26 mouse cellular contexts compared by ENCODE assay signal in genomic region chr4:129252492-129252891, GRCm38 (mm10). TPM values are rescaled to one million over a fixed set of nuclear protein-coding genes. Genes with fewer than 3 reads are reported as not detected.
A peak's percentile ranks its signal among the peaks of the same experiment; 100 is the strongest.
DNase-seq lines count a peak whose midpoint lies in the region; ATAC-seq and TF ChIP-seq lines count a peak whose summit lies in the region.
"Had no signal": no experiment of that assay in that cellular context is flagged by ENCODE, and none has a peak within 500 bp of the region (broad histone marks: within the 10 kb centered on the region; RNA-seq: fewer than 3 reads in every experiment).

No protein-coding gene starts in this region.

- H3K9me3 ChIP-seq in intestine, embryonic 15.5 days, result no peaks in the 10 kb centered on the region
- H3K9me3 ChIP-seq in intestine, postnatal 0 days (ENCODE audit: control insufficient read depth), result no peaks in the 10 kb centered on the region
- H3K9me3 ChIP-seq: embryonic facial prominence, embryonic 12.5 days; embryonic facial prominence, embryonic 15.5 days; heart, embryonic 12.5 days; heart, embryonic 15.5 days; hindbrain, embryonic 10.5 days; hindbrain, embryonic 13.5 days had no signal

- TF ChIP-seq CTCF in intestine, postnatal 0 days (IDR thresholded peaks at IDR 0.05; ENCODE audit: low read depth), result no peak

- no peak for ATAC-seq in intestine, embryonic 15.5 days
- no peak for ATAC-seq in intestine, postnatal 0 days
- ATAC-seq: activated CD4-positive, CD25-positive, alpha-beta regulatory T cell, adult 4 months; forebrain, embryonic 14.5 days; forebrain, postnatal 0 days; hindbrain, embryonic 16.5 days had no signal

- H3K79me2 ChIP-seq in macrophage (ENCODE audit: inconsistent target), result peaks cover 5% of the 10 kb centered on the region

- DNase-seq in ZHBTc4 (ENCODE audit: low read depth, low spot score), result peak; percentile 56
- no peak for DNase-seq in adrenal gland, adult 2 months
- DNase-seq in thymus, postnatal 36 days, result no peak
- no peak for DNase-seq in urinary bladder, postnatal 36 days (ENCODE audit: low spot score in 2 of 2)
- DNase-seq: cerebellum, adult 11-12 months; cerebellum, adult 8-10 months; cerebellum, postnatal 14 days; forebrain, postnatal 0 days; gastrocnemius, adult 2 months; gastrocnemius, postnatal 14 days; heart, adult 11 months; heart, postnatal 10 days; heart, postnatal 36 days had no signal

- H3K36me3 ChIP-seq in intestine, embryonic 15.5 days, result no peaks in the 10 kb centered on the region
- H3K36me3 ChIP-seq in intestine, postnatal 0 days (ENCODE audit: control insufficient read depth, insufficient read depth), result no peaks in the 10 kb centered on the region
- no peaks in the 10 kb centered on the region for H3K36me3 ChIP-seq in macrophage (ENCODE audit: inconsistent target)
- H3K36me3 ChIP-seq: embryonic facial prominence, embryonic 12.5 days; embryonic facial prominence, embryonic 15.5 days; heart, embryonic 12.5 days; heart, embryonic 15.5 days; hindbrain, embryonic 10.5 days; hindbrain, embryonic 13.5 days had no signal

- 82% methylated on average over 2 of the region's 2 CpGs for WGBS in intestine, embryonic 15.5 days
- WGBS in intestine, postnatal 0 days, result 86% methylated on average over 2 of the region's 2 CpGs
- WGBS in macrophage (ENCODE audit: missing documents), result 90% methylated on average over 2 of the region's 2 CpGs

- peaks cover 33% of the 10 kb centered on the region for H3K4me1 ChIP-seq in intestine, embryonic 15.5 days (replicated peaks)
- H3K4me1 ChIP-seq in intestine, postnatal 0 days (replicated peaks; ENCODE audit: control insufficient read depth, insufficient read depth, low read length), result peaks cover 9% of the 10 kb centered on the region

- peaks cover 12% of the 10 kb centered on the region; the same call in 1 of the 2 replicates for H3K27me3 ChIP-seq in intestine, embryonic 15.5 days (replicated peaks)
- H3K27me3 ChIP-seq in intestine, postnatal 0 days (replicated peaks; ENCODE audit: control insufficient read depth, insufficient read depth, low read length), result no peaks in the 10 kb centered on the region

- 0 out of 2 replicates have a peak overlapping the region, but pooled peaks have one; percentile 95 for H3K27ac ChIP-seq in intestine, embryonic 15.5 days
- no peak overlapping the region for H3K27ac ChIP-seq in intestine, postnatal 0 days (ENCODE audit: low read depth, low read length)
- H3K27ac ChIP-seq in macrophage, result peak overlapping the region; percentile 91; the same call in 1 of the 2 replicates
- H3K27ac ChIP-seq: embryonic facial prominence, embryonic 12.5 days; embryonic facial prominence, embryonic 15.5 days; gastrocnemius, adult 2 months; heart, embryonic 15.5 days; hindbrain, embryonic 13.5 days had no signal

- no peak overlapping the region for H3K9ac ChIP-seq in intestine, embryonic 15.5 days
- H3K9ac ChIP-seq in intestine, postnatal 0 days (ENCODE audit: low read depth, low read length), result no peak overlapping the region
- H3K9ac ChIP-seq: embryonic facial prominence, embryonic 12.5 days; embryonic facial prominence, embryonic 15.5 days; forebrain, postnatal 0 days; heart, embryonic 12.5 days; heart, embryonic 15.5 days; hindbrain, embryonic 13.5 days had no signal

- H3K4me2 ChIP-seq in intestine, embryonic 15.5 days (replicated peaks), result no peak overlapping the region
- H3K4me2 ChIP-seq in intestine, postnatal 0 days (replicated peaks; ENCODE audit: low read depth), result no peak overlapping the region
- H3K4me2 ChIP-seq: embryonic facial prominence, embryonic 12.5 days; heart, embryonic 15.5 days had no signal

- no peak overlapping the region for H3K4me3 ChIP-seq in intestine, embryonic 15.5 days (replicated peaks)
- no peak overlapping the region for H3K4me3 ChIP-seq in intestine, postnatal 0 days (ENCODE audit: low read depth, low read length)
- H3K4me3 ChIP-seq in macrophage (ENCODE audit: inconsistent target), result no peak overlapping the region
- H3K4me3 ChIP-seq: embryonic facial prominence, embryonic 12.5 days; embryonic facial prominence, embryonic 15.5 days; gastrocnemius, adult 2 months; heart, embryonic 12.5 days; heart, embryonic 15.5 days; hindbrain, embryonic 13.5 days had no signal

RNA-seq across cellular contexts. Expression of gene C77080, which starts 8.7 kb away (rescaled TPM):
- 9.7 and 10.3 TPM in 2 replicates for polyA plus RNA-seq in intestine, embryonic 15.5 days (2015; fragmentation: Nextera tagmentation; extraction: Ambion mirVana)
- 14.3 and 15.1 TPM in 2 replicates for polyA plus RNA-seq in intestine, postnatal 0 days (2015; fragmentation: Nextera tagmentation; extraction: Ambion mirVana)
- 10 to 100 TPM; 14.6 to 97.4 (median 44.6) TPM for total RNA-seq in macrophage (2018; cell fraction: chromatin; rRNA removed)
- total RNA-seq in macrophage (2018; cell fraction: cytosol; rRNA removed), result 100 to 1,000 TPM in 10 of 26 experiments, 10 to 100 TPM in 16; 40.7 to 147 (median 81.3) TPM
- 100 to 1,000 TPM in 1 of 26 experiments, 10 to 100 TPM in 25; 29.3 to 112 (median 68.2) TPM for total RNA-seq in macrophage (2018; cell fraction: nucleus; rRNA removed)
- 33.1 to 77.6 TPM (median 57.0 TPM) in 3 replicates for polyA plus RNA-seq in macrophage (2018)
- 10 to 100 TPM; 15.5 to 30.5 TPM for total RNA-seq in adrenal gland, adult 2 months (2021)
- 20.4 and 21.3 TPM in 2 replicates for polyA plus RNA-seq in adrenal gland, adult 2 months (2012; rRNA removed)

RNA-seq across cellular contexts. Expression of gene Sync, which starts 34.9 kb away (rescaled TPM):
- 1.2 TPM in 2 replicates for polyA plus RNA-seq in intestine, embryonic 15.5 days (2015; fragmentation: Nextera tagmentation; extraction: Ambion mirVana)
- polyA plus RNA-seq in intestine, postnatal 0 days (2015; fragmentation: Nextera tagmentation; extraction: Ambion mirVana), result 1.3 and 1.6 TPM in 2 replicates
- total RNA-seq in macrophage (2018; cell fraction: chromatin; rRNA removed), result 1 to 10 TPM in 2 of 26 experiments, under 1 TPM in 2, not detected in 22; 0.62 to 1.3 (median 1.0) TPM
- total RNA-seq in macrophage (2018; cell fraction: cytosol; rRNA removed), result under 1 TPM in 7 of 26 experiments, not detected in 19; 0.05 to 0.24 (median 0.07) TPM
- 1 to 10 TPM in 2 of 26 experiments, under 1 TPM in 4, not detected in 20; 0.28 to 1.1 (median 0.42) TPM for total RNA-seq in macrophage (2018; cell fraction: nucleus; rRNA removed)
- polyA plus RNA-seq in macrophage (2018), result 0.06 TPM in 1 of 3 replicates, not detected in the others
- total RNA-seq in adrenal gland, adult 2 months (2021), result under 1 TPM; 0.66 to 0.97 TPM
- polyA plus RNA-seq in adrenal gland, adult 2 months (2012; rRNA removed), result 0.11 and 0.32 TPM in 2 replicates
- total RNA-seq: common myeloid progenitor, adult 5-6 weeks had no signal
